In genomic region chr2:73891701-73892463, GRCm38 (mm10) we compare ENCODE assay signal across 8 mouse cellular contexts. TPM values are rescaled to one million over a fixed set of nuclear protein-coding genes. Genes with fewer than 3 reads are reported as not detected.
DNase-seq lines count a peak whose midpoint lies in the region; ATAC-seq and TF ChIP-seq lines count a peak whose summit lies in the region.

No protein-coding gene starts in this region.

- peak overlapping the region; percentile 96 for H3K27ac ChIP-seq in heart, embryonic 10.5 days
- H3K27ac ChIP-seq in ES-Bruce4 (ENCODE audit: insufficient read depth, low read length) = peak overlapping the region; percentile 44
- H3K27ac ChIP-seq in embryonic facial prominence, embryonic 12.5 days = peak overlapping the region; percentile 90
- peak overlapping the region; percentile 97 for H3K27ac ChIP-seq in midbrain, embryonic 15.5 days

- H3K36me3 ChIP-seq in heart, embryonic 10.5 days = peaks cover 3% of the 10 kb centered on the region; the same call in 1 of the 2 replicates
- H3K36me3 ChIP-seq in ES-Bruce4 (ENCODE audit: control insufficient read depth, insufficient read depth, low read length, poor library complexity, severe bottlenecking) = no peaks in the 10 kb centered on the region
- no peaks in the 10 kb centered on the region for H3K36me3 ChIP-seq in embryonic facial prominence, embryonic 12.5 days
- no peaks in the 10 kb centered on the region for H3K36me3 ChIP-seq in midbrain, embryonic 15.5 days (replicated peaks)

- TF ChIP-seq CTCF in ES-Bruce4 (IDR thresholded peaks at IDR 0.05; ENCODE audit: low read depth, low read length) = no peak

- no peak for TF ChIP-seq EP300 in ES-Bruce4 (IDR thresholded peaks at IDR 0.05; ENCODE audit: insufficient read depth, low read depth, low read length)

- no peaks in the 10 kb centered on the region for H3K9me3 ChIP-seq in heart, embryonic 10.5 days
- H3K9me3 ChIP-seq in ES-Bruce4 (replicated peaks; ENCODE audit: control insufficient read depth, insufficient read depth, low read length, poor library complexity, severe bottlenecking) = no peaks in the 10 kb centered on the region
- no peaks in the 10 kb centered on the region for H3K9me3 ChIP-seq in embryonic facial prominence, embryonic 12.5 days
- no peaks in the 10 kb centered on the region for H3K9me3 ChIP-seq in midbrain, embryonic 15.5 days

- WGBS in heart, embryonic 10.5 days = under 1% methylated on average over 53 of the region's 54 CpGs
- under 1% methylated on average over 52 of the region's 54 CpGs for WGBS in embryonic facial prominence, embryonic 12.5 days
- WGBS in midbrain, embryonic 15.5 days = under 1% methylated on average over 37 of the region's 54 CpGs

- H3K27me3 ChIP-seq in heart, embryonic 10.5 days (ENCODE audit: insufficient read depth, poor library complexity, severe bottlenecking) = no peaks in the 10 kb centered on the region
- H3K27me3 ChIP-seq in ES-Bruce4 (ENCODE audit: control insufficient read depth, insufficient read depth, low read length, poor library complexity, severe bottlenecking) = no peaks in the 10 kb centered on the region
- H3K27me3 ChIP-seq in embryonic facial prominence, embryonic 12.5 days = no peaks in the 10 kb centered on the region
- H3K27me3 ChIP-seq in midbrain, embryonic 15.5 days (replicated peaks) = no peaks in the 10 kb centered on the region

- peak overlapping the region; percentile 94 for H3K4me3 ChIP-seq in heart, embryonic 10.5 days
- H3K4me3 ChIP-seq in ES-Bruce4 (ENCODE audit: low read depth, low read length) = peak overlapping the region; percentile 95
- H3K4me3 ChIP-seq in embryonic facial prominence, embryonic 12.5 days = peak overlapping the region; percentile 96
- H3K4me3 ChIP-seq in midbrain, embryonic 15.5 days = peak overlapping the region; percentile 98

- peak overlapping the region; percentile 75 for H3K4me2 ChIP-seq in embryonic facial prominence, embryonic 12.5 days (replicated peaks)
- peak overlapping the region; percentile 69 for H3K4me2 ChIP-seq in midbrain, embryonic 15.5 days

- peak; percentile 75 for ATAC-seq in embryonic facial prominence, embryonic 12.5 days (ENCODE audit: insufficient number of reproducible peaks, insufficient read depth, low FRiP score, low TSS enrichment)
- ATAC-seq in midbrain, embryonic 15.5 days (replicated peaks) = peak; percentile 73

- peaks cover 4% of the 10 kb centered on the region; the same call in 1 of the 2 replicates for H3K4me1 ChIP-seq in heart, embryonic 10.5 days
- peaks cover 1% of the 10 kb centered on the region for H3K4me1 ChIP-seq in ES-Bruce4 (ENCODE audit: control insufficient read depth, insufficient read depth, low read length)
- H3K4me1 ChIP-seq in embryonic facial prominence, embryonic 12.5 days = peaks cover 3% of the 10 kb centered on the region; the same call in 1 of the 2 replicates
- peaks cover 18% of the 10 kb centered on the region for H3K4me1 ChIP-seq in midbrain, embryonic 15.5 days

- TF ChIP-seq POLR2A in ES-Bruce4 (IDR thresholded peaks at IDR 0.05; ENCODE audit: insufficient read depth, low read length) = no peak

- peak overlapping the region; percentile 84 for H3K9ac ChIP-seq in ES-Bruce4 (ENCODE audit: low read depth, poor library complexity, severe bottlenecking)
- peak overlapping the region; percentile 94 for H3K9ac ChIP-seq in embryonic facial prominence, embryonic 12.5 days
- peak overlapping the region; percentile 100 for H3K9ac ChIP-seq in midbrain, embryonic 15.5 days

- DNase-seq in heart, embryonic 10.5 days (ENCODE audit: low spot score) = no peak
- no peak for DNase-seq in heart, postnatal 14 days
- peak; percentile 54 for DNase-seq in heart, postnatal 4 days
- peak; percentile 63 for DNase-seq in liver
- peak; percentile 79 for DNase-seq in testis, postnatal 14 days (ENCODE audit: low spot score)

- intact Hi-C loops in heart, postnatal 14 days (cut with DNase I) = loop anchor here (2.0 kb wide), 1 partner anchor 15 kb away; no protein-coding TSS in a partner anchor

RNA-seq across cellular contexts. Expression of gene Atf2, which starts 0.6 kb away (rescaled TPM):
- polyA plus RNA-seq in heart, embryonic 10.5 days (2016; fragmentation: Nextera tagmentation; extraction: Ambion mirVana) = 48.8 and 58.2 TPM in 2 replicates
- total RNA-seq in heart, postnatal 14 days (2021) = 10 to 100 TPM; 35.3 to 39.6 TPM
- 92.0 and 95.1 TPM in 2 replicates for polyA plus RNA-seq in ES-Bruce4 (2011; ENCODE audit: insufficient read depth, insufficient read length, low read depth, missing spikeins)
- polyA plus RNA-seq in embryonic facial prominence, embryonic 12.5 days (2016; fragmentation: Nextera tagmentation; extraction: Ambion mirVana) = 82.4 and 83.3 TPM in 2 replicates
- total RNA-seq in heart, postnatal 4 days (2021) = 10 to 100 TPM; 38.1 to 38.2 TPM
- 115 and 119 TPM in 2 replicates for polyA plus RNA-seq in midbrain, embryonic 15.5 days (2015; fragmentation: Nextera tagmentation; extraction: Ambion mirVana)

RNA-seq across cellular contexts. Expression of gene Atp5g3, which starts 19.2 kb away (rescaled TPM):
- 1,281 and 1,775 TPM in 2 replicates for polyA plus RNA-seq in heart, embryonic 10.5 days (2016; fragmentation: Nextera tagmentation; extraction: Ambion mirVana)
- total RNA-seq in heart, postnatal 14 days (2021) = 1,000 to 10,000 TPM; 3,634 to 3,681 TPM
- polyA plus RNA-seq in ES-Bruce4 (2011; ENCODE audit: insufficient read depth, insufficient read length, low read depth, missing spikeins) = 470 and 481 TPM in 2 replicates
- polyA plus RNA-seq in embryonic facial prominence, embryonic 12.5 days (2016; fragmentation: Nextera tagmentation; extraction: Ambion mirVana) = 889 and 909 TPM in 2 replicates
- total RNA-seq in heart, postnatal 4 days (2021) = 1,000 to 10,000 TPM; 3,070 to 3,248 TPM
- polyA plus RNA-seq in midbrain, embryonic 15.5 days (2015; fragmentation: Nextera tagmentation; extraction: Ambion mirVana) = 968 and 1,008 TPM in 2 replicates

Comparison
In these comparisons a context has a peak if more than half of its experiments do, and no peak if none do; other contexts are left out.
1. DNase-seq: peak in heart, postnatal 4 days (single experiment), liver (single experiment) and testis, postnatal 14 days (single experiment); none in heart, embryonic 10.5 days (single experiment) and heart, postnatal 14 days (0 of 2).
2. H3K27ac ChIP-seq: peak in every context shown above with its lines; median percentile 97 in midbrain, embryonic 15.5 days; 96 in heart, embryonic 10.5 days; 90 in embryonic facial prominence, embryonic 12.5 days; 44 in ES-Bruce4.
3. Peak in every context shown above with its lines, with median percentiles within 50 percentile points of each other: H3K4me3 ChIP-seq and H3K9ac ChIP-seq.